Mouse (Mus musculus) CH12.LX (cell line): ENCODE results near the gene Wtap.

Experiments
- CTCF ChIP-seq, 2 experiments: IDR thresholded peaks in 1 of 2; conservative IDR thresholded peaks in 1 of 2; 2 replicates each; pipeline ENCODE4 v1.5.1; 2011 to 2012; ENCODE audit warnings: low read depth in 2 of 2, low read length in 2 of 2, improper control_type of control experiment in 1 of 2, inconsistent platforms in 1 of 2, mild to moderate bottlenecking in 1 of 2, moderate library complexity in 1 of 2
- EP300 ChIP-seq: IDR thresholded peaks from 2 replicates; pipeline ENCODE4 v1.6.1; 2011; ENCODE audit warnings: low read length, improper control_type of control experiment
- MAFK ChIP-seq: IDR thresholded peaks from 2 replicates; pipeline ENCODE4 v1.6.1; 2011; ENCODE audit warnings: low read length, improper control_type of control experiment; ENCODE audit not compliant: insufficient replicate concordance
- MAX ChIP-seq: IDR thresholded peaks from 2 replicates; pipeline ENCODE4 v1.6.1; 2011; ENCODE audit warnings: low read length, improper control_type of control experiment
- POLR2A ChIP-seq: IDR thresholded peaks from 2 replicates; pipeline ENCODE4 v1.6.1; 2011; ENCODE audit warnings: low read depth, mild to moderate bottlenecking, improper control_type of control experiment, low read length

- TF ChIP-seq CTCF (conservative IDR thresholded peaks at IDR 0.05 in 1 of 2, IDR thresholded peaks at IDR 0.05 in 1 of 2; ENCODE audit: low read depth in 2 of 2, low read length in 2 of 2): no peak
- no peak for TF ChIP-seq MAFK
- no peak for TF ChIP-seq EP300
- no peak for TF ChIP-seq POLR2A
- no peak for TF ChIP-seq MAX
Observed at GRCm38 (mm10) chr17:12949669-12950068, 44.3 kb downstream of the Wtap start.
